Mouse (Mus musculus) spleen, adult 2 months (tissue): ENCODE measurements around the gene Gse1. TPM values are rescaled to one million over a fixed set of nuclear protein-coding genes. Genes with fewer than 3 reads are reported as not detected.

Experiments
- DNase-seq, 2 experiments: peaks; one replicate each; pipeline versions ENCODE4 v3.0.0 to v3.0.0-alpha.2; 2012 to 2021; ENCODE audit warnings: low spot score in 2 of 2, low read depth in 1 of 2
- H3K27ac ChIP-seq: fragments of 200-500 bp; 2 replicates; pipeline ENCODE4 v1.5.1; 2012; ENCODE audit warnings: low read length, inconsistent platforms; ENCODE audit not compliant: insufficient read depth
- H3K27me3 ChIP-seq: fragments of 200-500 bp; 2 replicates; pipeline ENCODE4 v1.6.1; 2012; ENCODE audit warnings: mild to moderate bottlenecking, moderate library complexity, low read length, inconsistent platforms; ENCODE audit not compliant: control insufficient read depth, insufficient read depth
- H3K36me3 ChIP-seq: fragments of 200-500 bp; 2 replicates; pipeline ENCODE4 v1.6.1; 2012; ENCODE audit warnings: mild to moderate bottlenecking, low read length, inconsistent platforms; ENCODE audit not compliant: control insufficient read depth, insufficient read depth
- H3K4me1 ChIP-seq: fragments of 200-500 bp; 2 replicates; pipeline ENCODE4 v1.6.1; 2011; ENCODE audit warnings: inconsistent platforms; ENCODE audit not compliant: control insufficient read depth, insufficient read depth, insufficient read length
- H3K4me3 ChIP-seq: fragments of 200-500 bp; 2 replicates; pipeline ENCODE4 v1.5.1; 2011; ENCODE audit warnings: mild to moderate bottlenecking, inconsistent platforms; ENCODE audit not compliant: insufficient read depth, insufficient read length; ENCODE audit errors: extremely low read depth
- CTCF ChIP-seq: fragments of 200-500 bp; IDR thresholded peaks from 2 replicates; pipeline ENCODE4 v1.5.1; 2011; ENCODE audit warnings: mild to moderate bottlenecking, inconsistent platforms; ENCODE audit not compliant: insufficient read depth, insufficient read length, insufficient replicate concordance; ENCODE audit errors: extremely low read depth
- POLR2A ChIP-seq: fragments of 200-500 bp; IDR thresholded peaks from 2 replicates; pipeline ENCODE4 v1.6.1; 2011; ENCODE audit warnings: low read depth, low read length, inconsistent platforms
- WGBS: fragments of 180-500 bp; shearing (Covaris S2); methylation state at CpG from one replicate; pipeline ENCODE4 v1.1.7; 2018; 5-methylcytosine and 5-hydroxymethylcytosine counted together
- polyA plus RNA-seq: library from polyadenylated mRNA; depleted of rRNA; stranded (reverse); fragments of >200 nt; gene quantifications from 2 replicates; pipeline ENCODE4 v1.2.3, GENCODE M21; 2012

The Gse1 gene
- polyA plus RNA-seq, 1 experiment = 39.2 TPM

- no peaks in the 10 kb centered on the region for H3K27me3 ChIP-seq
- TF ChIP-seq CTCF = no peak
- no peak for TF ChIP-seq POLR2A
- peaks cover 10% of the 10 kb centered on the region; the same call in 1 of the 2 replicates for H3K4me1 ChIP-seq
- no peak overlapping the region for H3K27ac ChIP-seq
- H3K4me3 ChIP-seq = no peak overlapping the region
- H3K36me3 ChIP-seq = no peaks in the 10 kb centered on the region
- WGBS = 89% methylated on average over 19 of the region's 19 CpGs
- DNase-seq = no peak
These were observed 211.1 kb downstream of the Gse1 start for GRCm38 (mm10) chr8:120439309-120439708.

- DNase-seq = no peak
- H3K27ac ChIP-seq = no peak overlapping the region
- H3K4me1 ChIP-seq = peaks cover 10% of the 10 kb centered on the region; the same call in 1 of the 2 replicates
- no peaks in the 10 kb centered on the region for H3K36me3 ChIP-seq
- no peaks in the 10 kb centered on the region for H3K27me3 ChIP-seq
- H3K4me3 ChIP-seq = no peak overlapping the region
- TF ChIP-seq CTCF = no peak
- TF ChIP-seq POLR2A = no peak
- 87% methylated on average over 12 of the region's 12 CpGs for WGBS
These were observed 212.5 kb downstream of the Gse1 start for GRCm38 (mm10) chr8:120440739-120441138.

- no peak for TF ChIP-seq POLR2A
- TF ChIP-seq CTCF = no peak
- WGBS = 61% methylated on average over 6 of the region's 6 CpGs
- Histone ChIP-seq H3K4me3 (no peak overlapping the region), H3K36me3 (no peaks in the 10 kb centered on the region), H3K27me3 (no peaks in the 10 kb centered on the region), H3K4me1 (peaks cover 3% of the 10 kb centered on the region; the same call in 1 of the 2 replicates), H3K27ac (no peak overlapping the region)
- DNase-seq = no peak
These were observed 213.4 kb downstream of the Gse1 start for GRCm38 (mm10) chr8:120441637-120442036.

- TF ChIP-seq POLR2A (no peak), CTCF (no peak)
- Histone ChIP-seq H3K4me3 (no peak overlapping the region), H3K36me3 (no peaks in the 10 kb centered on the region), H3K27me3 (no peaks in the 10 kb centered on the region), H3K27ac (no peak overlapping the region), H3K4me1 (no peaks in the 10 kb centered on the region)
- DNase-seq = no peak
- 57% methylated on average over 4 of the region's 4 CpGs for WGBS
These were observed 214.2 kb downstream of the Gse1 start for GRCm38 (mm10) chr8:120442306-120443003.

GRCm38 (mm10) chr8:120445249-120445648, 217.0 kb downstream of the Gse1 start:
- no peak for TF ChIP-seq CTCF
- no peak for TF ChIP-seq POLR2A
- no peak for DNase-seq
- no peaks in the 10 kb centered on the region for H3K27me3 ChIP-seq
- no peak overlapping the region for H3K27ac ChIP-seq
- no peaks in the 10 kb centered on the region for H3K4me1 ChIP-seq
- H3K36me3 ChIP-seq = no peaks in the 10 kb centered on the region
- 66% methylated on average over 10 of the region's 10 CpGs for WGBS
- H3K4me3 ChIP-seq = no peak overlapping the region

- no peaks in the 10 kb centered on the region for H3K36me3 ChIP-seq
- no peaks in the 10 kb centered on the region for H3K4me1 ChIP-seq
- no peak overlapping the region for H3K27ac ChIP-seq
- WGBS = 90% methylated on average over 6 of the region's 6 CpGs
- TF ChIP-seq POLR2A (no peak), CTCF (no peak)
- no peaks in the 10 kb centered on the region for H3K27me3 ChIP-seq
- H3K4me3 ChIP-seq = no peak overlapping the region
- no peak for DNase-seq
These were observed 219.9 kb downstream of the Gse1 start for GRCm38 (mm10) chr8:120448131-120448530.

GRCm38 (mm10) chr8:120449139-120449538, 220.9 kb downstream of the Gse1 start:
- TF ChIP-seq POLR2A (no peak), CTCF (no peak)
- Histone ChIP-seq H3K36me3 (no peaks in the 10 kb centered on the region), H3K27me3 (no peaks in the 10 kb centered on the region), H3K4me1 (no peaks in the 10 kb centered on the region), H3K4me3 (no peak overlapping the region), H3K27ac (no peak overlapping the region)
- 92% methylated on average over 4 of the region's 4 CpGs for WGBS
- no peak for DNase-seq
